Mouse (Mus musculus): Measurements from ENCODE around the gene Zfp493. TPM values are rescaled to one million over a fixed set of nuclear protein-coding genes. Genes with fewer than 3 reads are reported as not detected.
A peak's percentile ranks its signal among the peaks of the same experiment; 100 is the strongest.
"Not testable (repeated sequence)": the region's sequence is repeated elsewhere in the genome, so short reads cannot be mapped to it uniquely, and the experiment has no call there.

The Zfp493 gene
- total RNA-seq (2021) = 1 to 10 TPM in 1 of 2 experiments, under 1 TPM in 1; 0.93 to 1.3 TPM
- long read RNA-seq, experiment 1, partial matches to known transcripts = 0 of 1 reads
- long read RNA-seq, experiment 1, other reads (novel, unspliced or antisense) = 0 of 1 reads
- long read RNA-seq, experiment 2 = 0 reads

DNA sequence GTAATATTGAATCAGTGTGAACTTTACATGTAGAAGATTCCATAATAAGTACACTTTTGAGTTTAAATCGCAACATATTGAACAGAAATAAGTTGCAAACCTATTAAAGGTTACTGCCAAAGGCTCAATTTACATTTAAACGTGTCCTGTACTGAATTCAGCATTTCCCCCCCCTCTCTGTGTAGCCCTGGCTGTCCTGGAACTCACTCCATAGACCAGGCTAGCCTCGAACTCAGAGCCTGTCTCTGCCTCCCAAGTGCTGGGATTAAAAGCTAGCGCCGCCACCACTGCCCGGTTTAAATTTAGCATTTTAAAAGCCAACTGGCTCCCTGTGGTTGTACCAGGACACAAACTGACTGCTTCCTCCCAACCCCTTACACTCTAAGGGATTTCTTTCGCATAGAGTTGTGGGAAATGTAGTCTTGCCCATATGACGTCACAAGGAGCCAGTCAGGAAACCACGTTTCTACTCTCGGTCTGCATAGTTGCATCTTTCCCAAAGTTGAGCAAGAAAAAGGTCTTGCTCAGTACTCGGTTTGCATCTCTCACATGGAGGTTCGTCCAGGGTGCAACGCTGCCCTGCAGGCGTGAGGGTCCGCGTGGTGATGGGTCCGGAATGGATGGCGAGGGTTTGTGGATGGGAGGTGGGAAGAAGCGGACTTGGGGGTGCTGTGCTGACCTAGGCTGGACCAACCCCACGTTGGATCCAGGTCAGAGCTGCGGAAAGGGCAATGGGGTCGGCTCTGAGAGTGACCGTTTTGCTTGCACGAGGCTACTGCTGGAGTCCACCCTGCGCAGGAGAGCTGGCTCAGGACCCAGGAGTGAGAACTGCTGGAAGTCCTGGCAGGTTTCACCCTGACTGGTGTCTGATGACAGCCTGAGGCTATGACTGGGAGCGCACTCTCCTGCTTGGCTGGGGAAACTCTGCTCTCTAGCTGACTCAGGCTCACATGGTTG, at the start of gene Zfp493:
Zfp493 (plus strand) TSS at position 429 of the 957 bp plus-strand sequence.
- DNase-seq = peak; percentile 87 to 88

DNA sequence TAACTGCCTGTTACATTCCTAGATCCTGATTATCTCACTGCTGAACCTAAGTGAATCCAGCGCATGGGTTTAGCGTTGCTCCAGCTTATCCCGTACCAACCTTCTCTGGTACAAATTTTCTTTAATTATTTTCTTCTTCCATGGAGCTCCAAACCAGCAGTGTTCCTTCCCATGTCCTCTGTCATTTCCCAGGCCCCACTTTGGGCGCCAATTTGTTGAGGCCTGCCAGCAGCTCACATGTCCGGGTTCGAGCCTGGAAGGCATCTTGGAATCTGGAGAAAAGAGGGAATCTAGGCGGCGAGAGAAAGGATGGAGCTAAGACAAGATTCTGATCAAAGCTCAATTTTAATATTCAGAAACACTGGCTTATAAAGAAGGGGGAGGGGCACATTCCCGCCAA, 45.1 kb upstream of the Zfp493 start:
- not testable (repeated sequence) for DNase-seq

DNA sequence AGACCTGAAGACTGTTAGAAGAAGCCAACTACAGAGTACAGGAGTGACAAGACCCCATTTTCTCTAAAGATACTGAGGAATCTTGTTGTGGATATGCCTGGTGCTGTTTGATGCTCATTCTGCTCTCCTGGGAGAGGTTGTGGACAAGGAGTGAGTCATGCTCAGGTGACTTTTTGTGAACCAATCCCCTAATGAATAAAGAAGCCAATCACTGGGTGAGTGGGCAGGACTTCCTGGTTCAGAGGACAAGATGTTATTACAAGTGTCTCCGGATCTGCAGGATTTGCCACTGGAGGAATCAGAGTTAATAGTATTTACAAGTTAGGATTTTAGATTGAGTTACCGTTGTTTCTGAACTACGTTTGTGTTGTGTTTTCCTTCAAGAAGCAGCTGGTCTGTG, 36.6 kb upstream of the Zfp493 start:
- DNase-seq = no peak

DNA sequence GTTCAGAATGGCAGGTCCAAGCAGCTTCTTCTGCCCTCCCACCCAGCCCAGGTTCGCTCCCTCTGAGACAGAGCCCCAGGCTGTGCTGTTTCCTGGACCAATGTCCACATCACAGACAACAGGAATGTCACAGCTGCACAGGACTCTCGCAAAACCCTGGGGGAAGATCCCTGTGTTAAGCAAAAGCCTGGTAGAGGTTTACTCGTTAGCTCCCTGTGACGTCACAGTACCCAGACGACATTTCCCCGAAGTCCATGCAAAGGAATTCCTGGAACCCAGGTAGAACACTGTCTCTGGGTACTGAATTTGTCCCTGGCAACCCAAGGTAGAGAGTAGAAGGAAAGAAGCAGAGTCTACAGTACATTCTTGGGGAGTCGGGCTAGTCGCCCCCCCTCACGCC, 35.6 kb upstream of the Zfp493 start:
- DNase-seq = no peak

DNA sequence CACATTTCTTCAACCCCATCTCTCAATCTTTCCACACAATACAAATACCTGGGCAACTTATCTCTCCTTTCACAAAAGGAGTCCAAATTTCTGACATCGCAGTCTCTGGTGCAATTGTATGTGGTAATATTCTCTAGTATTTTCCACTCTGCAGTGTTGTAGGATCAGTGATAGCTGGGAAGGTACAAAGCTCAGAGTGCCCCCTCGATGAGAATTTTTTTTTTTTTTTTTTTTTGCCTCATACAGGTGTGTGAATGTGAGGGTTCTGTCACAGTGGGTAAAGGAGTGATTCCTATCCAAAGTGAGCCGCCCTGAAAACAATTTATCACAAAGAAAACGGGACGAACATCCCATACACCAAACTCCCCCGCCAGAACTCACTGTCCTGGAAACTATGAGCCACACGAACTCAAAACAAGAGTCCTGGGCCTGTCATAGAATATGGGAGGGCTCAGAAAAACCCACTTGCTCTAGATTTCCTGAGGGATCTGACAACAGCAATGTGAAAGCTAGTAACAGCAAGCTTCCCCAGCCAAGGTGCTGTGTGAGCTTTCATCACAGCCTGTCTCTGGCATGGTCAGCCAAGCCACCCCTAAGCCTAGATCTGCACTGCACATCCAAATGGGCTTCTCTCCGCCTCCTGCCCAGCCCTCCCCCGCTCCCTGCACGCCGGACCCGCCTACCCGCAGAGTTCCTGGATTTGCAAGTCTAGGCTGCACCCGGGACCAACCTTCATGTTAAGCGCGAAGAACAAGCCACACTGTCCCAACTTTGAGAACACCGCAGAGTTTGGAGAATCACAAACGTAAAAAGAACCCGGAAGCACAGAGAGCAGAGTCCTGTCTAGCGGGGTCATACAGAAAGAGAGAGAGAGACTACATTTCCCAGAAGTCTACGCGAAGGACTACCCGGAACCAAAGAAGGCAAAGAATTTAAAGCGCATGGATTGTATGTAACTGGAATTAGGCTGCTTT, 24.9 kb upstream of the Zfp493 start, which contains the start of gene Zfp85:
Zfp85 (minus strand) TSS at position 896 of the 974 bp plus-strand sequence.
- DNase-seq = peak; percentile 74 to 81

DNA sequence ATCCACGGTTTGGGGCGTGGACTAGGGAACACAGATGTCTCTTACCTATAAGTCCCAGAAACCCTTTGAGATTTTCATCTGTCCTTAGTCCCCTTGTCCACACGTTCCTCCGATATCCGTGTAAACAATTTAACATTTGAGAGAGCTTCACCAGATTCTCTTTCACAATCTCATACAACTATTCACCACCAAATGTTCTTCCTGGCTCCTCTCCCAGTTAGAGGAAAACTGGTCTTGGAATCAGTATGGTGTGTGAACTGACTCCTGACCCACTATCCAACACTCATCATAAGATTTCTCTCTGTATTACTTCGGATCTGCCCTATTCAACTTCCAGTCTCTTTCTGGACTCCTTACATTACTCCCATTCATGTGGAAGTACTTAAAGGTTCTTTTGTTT, 23.7 kb upstream of the Zfp493 start:
- DNase-seq = no peak

DNA sequence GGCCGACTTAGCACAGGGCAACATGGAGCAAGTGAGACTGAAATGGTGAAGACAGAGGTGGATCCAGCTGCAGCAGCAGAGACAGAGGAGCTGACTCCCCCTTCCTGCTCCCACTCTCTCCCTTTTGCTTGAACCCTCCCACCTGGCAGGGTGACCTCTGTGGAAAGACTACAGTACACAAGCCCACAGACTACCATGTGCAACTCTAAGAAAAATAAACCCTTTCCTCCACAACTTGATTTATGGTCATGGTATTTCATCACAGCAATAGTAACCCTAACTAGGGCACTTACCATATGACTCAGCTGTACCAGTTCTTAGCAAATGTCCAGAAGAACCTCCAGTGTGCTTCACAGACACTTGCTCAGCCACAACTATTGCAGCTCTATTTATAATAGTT, 19.5 kb upstream of the Zfp493 start:
- no peak for DNase-seq

DNA sequence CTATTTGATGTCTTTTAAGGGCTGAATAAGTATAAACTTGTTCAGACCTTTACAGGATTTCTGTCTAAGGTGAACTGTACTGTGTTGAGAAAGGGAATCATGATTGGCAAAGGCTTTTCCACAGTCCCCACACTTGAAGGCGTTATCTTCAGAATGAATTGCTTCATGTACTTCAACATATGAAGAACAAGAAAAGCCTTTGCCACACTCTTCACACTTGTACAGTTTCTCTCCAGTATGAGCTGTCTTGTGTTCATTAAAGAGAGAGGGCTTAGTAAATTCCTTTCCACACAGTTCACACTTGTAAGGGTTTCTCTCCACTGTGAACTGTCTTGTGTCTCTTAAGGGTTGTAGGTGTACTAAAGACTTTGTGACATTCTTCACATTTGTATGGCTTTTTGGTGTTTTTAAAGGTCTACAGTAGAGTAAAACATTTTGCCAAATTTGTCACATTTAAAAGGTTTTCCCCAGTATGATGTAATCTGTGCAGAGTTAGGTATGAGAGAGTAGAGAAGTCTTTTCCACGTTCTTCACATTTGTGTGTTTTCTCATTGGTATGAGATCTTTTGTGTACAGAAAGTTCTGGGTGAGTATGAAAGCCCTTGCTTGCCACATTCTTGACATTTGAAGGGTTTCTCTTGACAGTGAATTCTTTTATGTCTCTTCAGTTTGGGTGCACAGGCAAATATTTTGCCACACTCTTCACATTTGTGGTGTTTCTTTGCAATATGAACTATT, 16.3 kb upstream of the Zfp493 start:
- DNase-seq = no peak

DNA sequence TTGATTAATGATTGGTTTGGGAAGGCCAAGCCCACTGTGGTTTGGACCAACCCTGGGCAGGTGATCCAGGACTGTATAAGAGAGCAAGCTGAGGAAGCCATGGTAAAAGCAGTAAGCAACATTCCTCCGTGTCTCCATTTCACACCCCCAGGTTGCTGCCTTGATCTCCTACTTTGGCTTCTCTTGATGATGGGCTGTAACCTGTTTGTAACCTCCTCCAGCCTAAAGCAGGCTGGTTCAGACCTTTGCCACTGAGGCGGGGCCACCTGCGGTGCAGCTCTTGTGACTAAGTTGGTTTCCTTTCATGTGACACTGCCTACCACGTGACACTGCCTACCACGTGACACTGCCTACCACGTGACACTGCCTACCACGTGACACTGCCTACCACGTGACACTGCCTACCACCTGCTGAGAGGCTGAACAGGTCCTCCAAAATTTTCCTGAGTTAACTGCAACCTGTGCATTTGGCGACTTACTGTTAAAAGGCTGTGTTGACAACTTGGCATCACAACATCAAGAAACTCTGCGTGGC, 12.5 kb downstream of the Zfp493 start:
- DNase-seq = no peak

DNA sequence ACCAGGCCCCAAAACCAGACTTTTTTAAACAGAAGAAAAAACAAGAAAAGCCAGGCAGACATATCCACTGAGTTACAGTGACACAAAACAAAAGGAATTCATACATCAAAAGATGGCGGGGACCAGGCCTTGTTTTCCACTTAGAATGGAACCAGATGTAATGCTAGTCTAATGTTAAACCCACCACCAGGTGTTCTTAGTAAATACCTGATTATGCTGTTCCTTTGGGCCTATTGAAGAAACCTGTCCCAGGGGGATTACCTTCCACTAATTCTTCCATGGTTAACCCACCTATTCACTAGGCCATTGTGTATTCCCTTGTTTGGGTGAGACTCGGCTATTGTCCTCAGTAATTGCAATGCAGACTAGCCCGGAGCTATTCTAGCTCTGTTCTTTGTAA, 19.1 kb downstream of the Zfp493 start:
- no peak for DNase-seq

DNA sequence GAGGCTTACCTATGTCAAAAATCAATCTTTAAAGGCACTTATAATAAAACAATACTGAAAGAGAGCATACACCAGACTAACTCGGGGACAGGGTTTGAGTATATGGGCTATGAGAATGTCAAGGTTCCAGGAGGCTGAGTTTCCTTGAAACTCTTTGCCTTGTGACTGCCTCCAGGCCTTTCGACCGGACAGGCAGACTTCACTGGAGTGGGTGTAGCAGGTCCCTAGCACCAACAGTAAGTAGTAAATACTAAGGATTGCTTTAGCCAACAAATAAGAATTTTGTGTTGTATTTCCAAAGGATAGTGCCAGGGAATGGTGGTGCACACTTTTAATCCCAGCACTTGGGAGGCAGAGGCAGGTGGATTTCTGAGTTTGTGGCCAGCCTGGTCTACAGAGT, 19.7 kb downstream of the Zfp493 start:
- not testable (repeated sequence) for DNase-seq

DNA sequence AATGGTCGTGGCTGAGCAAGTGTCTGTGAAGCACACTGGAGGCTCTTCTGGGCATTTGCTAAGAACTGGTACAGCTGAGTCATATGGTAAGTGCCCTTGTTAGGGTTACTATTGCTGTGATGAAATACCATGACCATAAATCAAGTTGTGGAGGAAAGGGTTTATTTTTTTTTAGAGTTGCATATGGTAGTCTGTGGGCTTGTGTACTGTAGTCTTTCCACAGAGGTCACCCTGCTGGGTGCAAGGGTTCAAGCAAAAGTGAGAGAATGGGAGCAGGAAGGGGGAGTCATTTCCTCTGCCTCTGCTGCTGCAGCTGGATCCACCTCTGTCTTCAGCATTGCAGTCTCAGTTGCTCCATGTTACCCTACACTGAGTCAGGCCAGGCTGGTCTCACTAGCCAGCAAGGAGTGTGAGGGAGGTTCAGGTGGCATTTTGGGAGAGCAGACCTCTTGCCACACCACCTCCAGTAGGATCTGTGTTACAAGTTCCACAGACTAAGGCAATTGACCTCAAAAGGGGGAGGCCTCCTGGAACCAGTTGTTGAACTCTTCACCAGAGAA, 32.2 kb downstream of the Zfp493 start:
- DNase-seq = no peak

DNA sequence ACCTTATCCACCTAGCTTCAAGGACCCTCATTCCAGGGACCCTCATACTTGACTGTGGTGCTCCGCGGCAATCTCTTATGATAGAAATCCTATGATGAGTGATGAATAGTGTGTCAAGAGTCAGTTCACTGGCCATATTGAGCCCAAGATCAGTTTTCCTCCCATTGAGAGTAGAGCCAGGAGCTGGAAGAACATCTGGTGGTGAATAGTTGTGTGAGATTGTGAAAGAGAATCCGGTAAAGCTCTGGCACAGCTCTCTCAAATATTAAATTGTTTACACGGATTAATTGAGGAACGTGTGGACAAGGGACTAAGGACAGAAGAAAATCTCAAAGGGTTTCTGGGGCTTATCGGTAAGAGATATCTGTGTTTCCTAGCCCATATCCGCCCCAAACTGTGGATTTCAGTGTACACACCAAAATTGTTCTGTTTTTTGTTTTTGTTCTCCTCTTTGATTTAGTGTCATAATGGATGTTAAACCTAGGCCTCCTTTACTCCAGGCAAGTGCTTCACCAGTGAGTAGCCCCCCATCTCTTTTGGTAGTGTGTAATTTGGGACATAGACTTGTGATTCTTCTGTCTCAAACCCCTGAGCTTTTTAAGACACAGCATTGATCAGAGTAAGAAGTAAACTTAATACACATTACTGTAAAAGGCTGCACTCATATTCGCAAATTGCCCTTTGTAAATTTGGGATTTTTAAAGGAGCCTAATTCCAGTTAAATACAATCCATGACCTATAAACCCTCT, 33.6 kb downstream of the Zfp493 start:
- DNase-seq = peak in 1 of 2 experiments; percentile 12

DNA sequence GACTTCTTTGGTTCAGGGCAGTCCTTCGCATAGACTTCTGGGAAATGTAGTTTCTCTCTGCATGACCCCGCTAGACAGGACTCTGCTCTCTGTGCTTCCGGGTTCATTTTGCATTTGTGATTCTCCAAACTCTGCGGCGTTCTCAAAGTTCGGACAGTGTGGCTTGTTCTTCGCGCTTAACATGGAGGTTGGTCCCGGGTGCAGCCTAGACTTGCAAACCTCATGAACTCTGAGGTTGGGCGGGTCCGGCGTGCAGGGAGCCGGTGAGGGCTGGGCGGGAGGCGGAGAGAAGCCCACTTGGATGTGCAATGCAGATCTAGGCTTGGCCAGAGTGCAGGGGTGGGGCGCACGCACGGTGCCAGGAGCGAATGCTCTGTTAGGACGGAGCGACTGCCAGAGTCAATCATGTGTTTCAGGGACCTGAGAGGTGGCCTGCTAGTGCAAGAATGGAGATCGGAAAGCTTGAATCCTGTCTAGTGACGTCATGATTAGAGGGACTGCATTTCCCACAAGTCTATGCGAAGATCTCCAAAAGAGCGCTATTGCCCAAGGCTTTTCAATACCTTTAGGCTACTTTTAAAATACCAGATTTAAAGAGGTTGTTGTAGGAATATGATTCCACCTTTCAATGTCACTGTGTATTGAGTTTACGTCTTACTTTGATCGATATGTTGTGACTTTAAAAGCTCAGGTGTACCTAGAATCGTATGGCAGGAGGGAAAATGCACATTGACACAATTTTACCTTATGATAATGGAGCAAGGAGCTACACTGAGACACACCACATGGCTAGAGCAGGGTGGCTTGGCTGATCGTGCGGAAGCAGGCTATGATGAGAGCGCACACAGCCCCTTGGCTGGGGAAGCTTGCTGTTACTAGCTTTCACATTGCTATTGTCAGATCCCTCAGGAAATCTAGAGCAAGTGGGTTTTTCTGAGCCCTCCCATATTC, 34.5 kb downstream of the Zfp493 start, which contains the start of gene Zfp273:
Zfp273 (plus strand) TSS at position 31 of the 951 bp plus-strand sequence.
- DNase-seq = peak; percentile 87 to 92

DNA sequence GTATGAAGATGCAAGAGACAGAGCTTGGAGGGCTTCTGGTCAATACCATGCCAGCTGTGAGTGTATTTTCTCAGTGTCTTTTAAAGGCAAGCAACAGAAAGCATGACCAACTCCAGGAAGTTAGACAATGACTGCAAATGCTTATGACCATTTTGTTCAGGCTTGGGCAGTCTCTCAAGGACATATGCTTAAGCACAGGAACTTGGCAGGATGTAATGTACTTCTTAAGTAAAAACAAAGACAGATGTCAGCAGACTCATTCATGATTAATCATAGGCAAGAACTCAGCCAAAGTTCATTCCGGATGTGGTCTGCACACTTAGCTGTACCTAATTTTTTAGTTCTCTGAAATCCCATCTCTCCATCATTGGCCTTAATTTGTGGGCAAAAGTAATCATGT, 39.1 kb downstream of the Zfp493 start:
- DNase-seq = no peak

DNA sequence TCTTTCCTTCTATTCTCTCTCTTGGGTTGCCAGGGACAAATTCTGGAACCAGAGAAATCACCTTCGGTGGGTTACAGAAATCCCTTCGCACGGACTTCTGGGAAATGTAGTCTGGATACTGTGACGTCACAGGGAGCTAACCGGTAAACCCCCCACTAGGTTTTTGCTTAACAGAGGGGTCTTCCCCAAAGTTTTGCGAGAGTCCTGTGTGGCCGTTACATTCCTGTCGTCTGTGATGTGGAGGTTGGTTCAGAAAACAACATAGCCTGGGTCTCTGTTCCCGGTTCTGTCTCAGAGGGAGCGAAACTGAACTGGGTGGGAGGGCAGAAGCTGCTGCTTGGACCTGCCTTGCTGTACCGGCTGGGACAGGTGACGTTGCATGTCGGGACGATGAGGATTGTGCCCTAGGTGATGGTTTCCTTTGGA, 51.4 kb downstream of the Zfp493 start, which contains the start of gene Gm10037:
Gm10037 (plus strand) TSS at position 196 of the 426 bp plus-strand sequence.
- DNase-seq = peak; percentile 54 to 75

DNA sequence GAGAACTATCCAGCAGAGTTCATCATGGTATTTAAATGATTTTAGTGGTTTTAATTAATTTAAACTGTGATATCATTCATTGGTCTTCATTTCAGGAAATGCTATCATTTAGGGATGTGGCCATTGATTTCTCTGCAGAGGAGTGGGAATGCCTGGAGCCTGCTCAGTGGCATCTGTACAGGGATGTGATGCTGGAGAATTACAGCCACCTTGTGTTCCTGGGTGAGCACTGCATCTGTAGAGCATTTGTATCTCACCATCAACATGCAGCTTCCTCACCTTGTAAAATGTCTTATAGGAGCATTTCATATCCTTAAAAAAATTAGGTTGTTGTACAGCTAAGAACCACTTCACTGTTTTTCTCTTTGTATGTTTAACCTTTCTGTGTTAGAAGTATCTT, 53.6 kb downstream of the Zfp493 start:
- DNase-seq = not testable (repeated sequence)

Measured in heart, adult 18-20 months (tissue).